ENCODE assay signal across 7 mouse cellular contexts in the genomic region with DNA sequence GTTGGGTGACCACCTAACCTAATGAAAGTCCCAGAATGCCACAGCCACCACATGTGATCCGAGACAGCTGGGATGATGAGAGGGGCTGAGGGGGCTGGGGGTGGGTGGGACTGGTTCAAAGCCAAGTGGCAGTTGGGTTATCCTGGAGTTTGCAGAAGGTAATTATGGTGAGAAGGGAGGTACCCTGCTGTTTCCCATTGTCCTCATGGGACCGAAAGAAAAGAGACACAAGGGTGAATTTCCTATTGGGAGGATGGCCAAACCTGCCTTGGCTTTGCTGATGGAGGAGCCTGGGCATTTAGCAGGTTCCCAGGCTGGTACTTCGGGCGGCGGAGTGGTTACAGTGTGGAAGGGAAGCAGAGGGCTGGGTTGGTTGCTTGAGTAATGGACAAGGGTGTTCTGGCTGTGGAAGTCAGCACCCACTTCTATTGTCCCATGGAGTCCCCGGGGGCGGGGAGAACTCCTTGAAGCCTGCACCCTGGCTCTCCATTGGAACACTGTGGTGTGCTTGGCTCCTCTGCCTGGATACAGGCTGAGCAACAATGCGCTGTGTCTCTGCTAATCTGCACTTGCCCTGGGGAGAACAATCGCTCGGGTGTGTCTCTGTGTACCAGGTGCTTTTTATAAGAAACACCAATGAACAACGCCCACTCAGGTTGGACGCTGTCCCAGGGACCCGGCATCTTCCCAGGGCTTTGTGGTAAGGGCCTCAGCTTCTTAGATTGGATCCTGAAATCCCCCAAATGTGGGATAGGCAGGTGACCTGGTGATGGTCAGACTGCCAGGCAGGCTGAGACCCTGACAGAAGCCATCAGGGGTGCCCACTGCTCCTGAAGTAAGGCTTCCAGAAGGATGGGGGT.
DNase-seq lines count a peak whose midpoint lies in the region; ATAC-seq and TF ChIP-seq lines count a peak whose summit lies in the region.

No protein-coding gene starts in this region.

- H3K9ac ChIP-seq in neural tube, embryonic 13.5 days, result no peak overlapping the region
- no peak overlapping the region for H3K9ac ChIP-seq in neural tube, embryonic 15.5 days (replicated peaks)

- no peaks in the 10 kb centered on the region for H3K9me3 ChIP-seq in neural tube, embryonic 13.5 days
- H3K9me3 ChIP-seq in neural tube, embryonic 15.5 days (replicated peaks), result no peaks in the 10 kb centered on the region
- H3K9me3 ChIP-seq in limb, embryonic 10.5 days (replicated peaks), result no peaks in the 10 kb centered on the region

- H3K4me1 ChIP-seq in neural tube, embryonic 13.5 days (replicated peaks), result peaks cover 63% of the 10 kb centered on the region
- H3K4me1 ChIP-seq in neural tube, embryonic 15.5 days, result peaks cover 53% of the 10 kb centered on the region
- H3K4me1 ChIP-seq in limb, embryonic 10.5 days, result peaks cover 84% of the 10 kb centered on the region
- H3K4me1 ChIP-seq in testis, adult 2 months (ENCODE audit: control insufficient read depth, insufficient read depth, low read length), result peaks cover 18% of the 10 kb centered on the region

- no peak for ATAC-seq in neural tube, embryonic 13.5 days (ENCODE audit: low read depth)
- ATAC-seq in neural tube, embryonic 15.5 days (ENCODE audit: low FRiP score), result no peak

- H3K27me3 ChIP-seq in neural tube, embryonic 13.5 days, result no peaks in the 10 kb centered on the region
- no peaks in the 10 kb centered on the region for H3K27me3 ChIP-seq in neural tube, embryonic 15.5 days (replicated peaks)
- H3K27me3 ChIP-seq in limb, embryonic 10.5 days (ENCODE audit: low read depth, poor library complexity, severe bottlenecking), result no peaks in the 10 kb centered on the region
- H3K27me3 ChIP-seq in testis, adult 2 months (ENCODE audit: control insufficient read depth, insufficient read depth, low read length), result no peaks in the 10 kb centered on the region

- WGBS in neural tube, embryonic 13.5 days, result 57% methylated on average over 13 of the region's 13 CpGs
- WGBS in neural tube, embryonic 15.5 days, result 59% methylated on average over 13 of the region's 13 CpGs
- WGBS in limb, embryonic 10.5 days, result 71% methylated on average over 13 of the region's 13 CpGs

- no peak overlapping the region for H3K4me2 ChIP-seq in neural tube, embryonic 13.5 days
- no peak overlapping the region for H3K4me2 ChIP-seq in neural tube, embryonic 15.5 days

- peak; percentile 74 for DNase-seq in fat pad, adult 2 months (ENCODE audit: extremely low read depth, low read depth, low spot score)
- no peak for DNase-seq in limb, embryonic 10.5 days (ENCODE audit: low spot score)
- no peak for DNase-seq in layer of hippocampus, adult 9-11 months
- no peak for DNase-seq in adrenal gland, postnatal 36 days

- TF ChIP-seq CTCF in testis, adult 2 months (IDR thresholded peaks at IDR 0.05; ENCODE audit: control insufficient read depth, insufficient read depth, insufficient replicate concordance, low read depth, low read length), result no peak

- H3K4me3 ChIP-seq in neural tube, embryonic 13.5 days, result no peak overlapping the region
- H3K4me3 ChIP-seq in neural tube, embryonic 15.5 days (replicated peaks), result no peak overlapping the region
- peak overlapping the region; percentile 87 for H3K4me3 ChIP-seq in limb, embryonic 10.5 days
- H3K4me3 ChIP-seq in testis, adult 2 months (ENCODE audit: control insufficient read depth, low read depth, low read length), result no peak overlapping the region

- no peak for TF ChIP-seq POLR2A in testis, adult 2 months (IDR thresholded peaks at IDR 0.05; ENCODE audit: control insufficient read depth, low read depth, low read length)

- H3K27ac ChIP-seq in neural tube, embryonic 13.5 days (replicated peaks), result 0 out of 2 replicates have a peak overlapping the region, but pooled peaks have one; percentile 33
- no peak overlapping the region for H3K27ac ChIP-seq in neural tube, embryonic 15.5 days (replicated peaks)
- peak overlapping the region; percentile 97 for H3K27ac ChIP-seq in limb, embryonic 10.5 days
- H3K27ac ChIP-seq in testis, adult 2 months (ENCODE audit: control insufficient read depth, insufficient read depth, low read depth, low read length), result peak overlapping the region; percentile 27; the same call in 1 of the 2 replicates

- no peaks in the 10 kb centered on the region for H3K36me3 ChIP-seq in neural tube, embryonic 13.5 days
- H3K36me3 ChIP-seq in neural tube, embryonic 15.5 days, result no peaks in the 10 kb centered on the region
- H3K36me3 ChIP-seq in limb, embryonic 10.5 days, result no peaks in the 10 kb centered on the region
- no peaks in the 10 kb centered on the region for H3K36me3 ChIP-seq in testis, adult 2 months (ENCODE audit: control insufficient read depth, insufficient read depth, low read length)
